Mouse (Mus musculus): ENCODE measurements around the gene Dhrs7b. TPM values are rescaled to one million over a fixed set of nuclear protein-coding genes. Genes with fewer than 3 reads are reported as not detected.

Gene Dhrs7b
- polyA plus RNA-seq, 1 experiment, result 3.3 TPM

- Histone ChIP-seq H3K36me3 (replicated peaks; ENCODE audit: low read length) (peaks cover 35% of the 10 kb centered on the region), H3K9me3 (no peaks in the 10 kb centered on the region), H3K4me1 (peaks cover 26% of the 10 kb centered on the region), H3K27me3 (replicated peaks) (peaks cover 49% of the 10 kb centered on the region), H3K4me3 (replicated peaks) (no peak overlapping the region)
- TF ChIP-seq GATA1 (IDR thresholded peaks at IDR 0.05; ENCODE audit: borderline replicate concordance, low read length) (no peak), FLI1 (IDR thresholded peaks at IDR 0.05; ENCODE audit: low read length) (no peak)
Observed at GRCm38 (mm10) chr11:60906449-60906848, 76.0 kb downstream of the Dhrs7b start.

- Histone ChIP-seq H3K27me3 (replicated peaks) (peaks cover 59% of the 10 kb centered on the region), H3K4me1 (peaks cover 40% of the 10 kb centered on the region), H3K9me3 (no peaks in the 10 kb centered on the region), H3K4me3 (replicated peaks) (no peak overlapping the region), H3K36me3 (replicated peaks; ENCODE audit: low read length) (peaks cover 35% of the 10 kb centered on the region)
- TF ChIP-seq GATA1 (IDR thresholded peaks at IDR 0.05; ENCODE audit: borderline replicate concordance, low read length) (no peak), FLI1 (IDR thresholded peaks at IDR 0.05; ENCODE audit: low read length) (no peak)
Observed at GRCm38 (mm10) chr11:60908073-60908472, 77.6 kb downstream of the Dhrs7b start.

- H3K4me3 ChIP-seq (replicated peaks), result no peak overlapping the region
- TF ChIP-seq FLI1 (IDR thresholded peaks at IDR 0.05; ENCODE audit: low read length) (no peak), GATA1 (IDR thresholded peaks at IDR 0.05; ENCODE audit: borderline replicate concordance, low read length) (no peak)
- no peaks in the 10 kb centered on the region for H3K9me3 ChIP-seq
- H3K27me3 ChIP-seq (replicated peaks), result peaks cover 48% of the 10 kb centered on the region
- peaks cover 39% of the 10 kb centered on the region for H3K4me1 ChIP-seq
- peaks cover 23% of the 10 kb centered on the region for H3K36me3 ChIP-seq (replicated peaks; ENCODE audit: low read length)
Observed at GRCm38 (mm10) chr11:60909626-60910025, 79.2 kb downstream of the Dhrs7b start.

Other genes starting within 250 kb of the Dhrs7b start
- 5.0 and 7.6 TPM in 2 replicates for gene Llgl1, start 130.9 kb upstream of the Dhrs7b start, polyA plus RNA-seq (2012; ENCODE audit: insufficient read depth, low replicate concordance)
- 195 and 218 TPM in 2 replicates for gene Flii, start 103.4 kb upstream of the Dhrs7b start, polyA plus RNA-seq (2012; ENCODE audit: insufficient read depth, low replicate concordance)
- gene Mief2, start 102.2 kb upstream of the Dhrs7b start, polyA plus RNA-seq (2012; ENCODE audit: insufficient read depth, low replicate concordance), result 10.2 and 20.6 TPM in 2 replicates
- 1.9 and 4.7 TPM in 2 replicates for gene Top3a, start 53.3 kb upstream of the Dhrs7b start, polyA plus RNA-seq (2012; ENCODE audit: insufficient read depth, low replicate concordance)
- gene Smcr8, start 53.1 kb upstream of the Dhrs7b start, polyA plus RNA-seq (2012; ENCODE audit: insufficient read depth, low replicate concordance), result 0.50 TPM in 1 of 2 replicates, not detected in the other
- 0.75 and 7.4 TPM in 2 replicates for gene Shmt1, start 18.9 kb upstream of the Dhrs7b start, polyA plus RNA-seq (2012; ENCODE audit: insufficient read depth, low replicate concordance)
- 9.2 and 13.5 TPM in 2 replicates for gene Tmem11, start 48.6 kb downstream of the Dhrs7b start, polyA plus RNA-seq (2012; ENCODE audit: insufficient read depth, low replicate concordance)
- 2.5 and 7.8 TPM in 2 replicates for gene Natd1, start 84.1 kb downstream of the Dhrs7b start, polyA plus RNA-seq (2012; ENCODE audit: insufficient read depth, low replicate concordance)
- gene Map2k3, start 101.4 kb downstream of the Dhrs7b start, polyA plus RNA-seq (2012; ENCODE audit: insufficient read depth, low replicate concordance), result 158 and 191 TPM in 2 replicates
- not detected in 2 replicates for gene Kcnj12, start 191.9 kb downstream of the Dhrs7b start, polyA plus RNA-seq (2012; ENCODE audit: insufficient read depth, low replicate concordance)